ENCODE assay signal across 10 mouse cellular contexts in the genomic region with DNA sequence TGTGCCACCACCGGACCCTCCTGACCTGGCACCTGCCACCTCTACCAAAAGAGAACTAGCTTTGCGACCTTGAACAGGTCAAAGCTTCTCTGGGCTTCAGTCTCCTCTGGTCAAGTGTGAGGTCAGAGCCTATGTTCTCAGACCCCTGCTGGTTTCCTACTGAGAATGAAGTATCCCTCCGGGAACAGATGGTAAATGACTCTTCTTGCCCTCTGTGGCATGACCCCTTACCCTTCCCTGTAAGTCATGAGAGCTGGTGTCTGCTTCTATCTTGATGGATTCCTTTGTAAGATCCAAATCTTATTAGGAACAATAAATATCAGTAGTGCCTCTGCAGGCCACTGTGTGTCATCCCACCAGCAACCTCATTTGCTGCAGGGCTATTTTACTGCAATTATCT. TPM values are rescaled to one million over a fixed set of nuclear protein-coding genes. Genes with fewer than 3 reads are reported as not detected.
"Had no signal": no experiment of that assay in that cellular context is flagged by ENCODE, and none has a peak within 500 bp of the region (broad histone marks: within the 10 kb centered on the region; RNA-seq: fewer than 3 reads in every experiment).

No protein-coding gene starts in this region.

- DNase-seq: lung, adult 18-20 months; lung, embryonic 14.5 days; lung, postnatal 10 days; lung, postnatal 4 days; right cerebral cortex, postnatal 14 days; thymus, adult 2 months; thymus, postnatal 25 days; thymus, postnatal 4 days had no signal

RNA-seq across cellular contexts. Expression of a gene that starts 14.2 kb away (rescaled TPM):
- total RNA-seq: megakaryocyte-erythroid progenitor cell, adult 5-6 weeks; monocyte, adult 5-6 weeks had no signal
